Mouse (Mus musculus) monocyte, adult 5-6 weeks (primary cell): ENCODE results near the gene Tbca. TPM values are rescaled to one million over a fixed set of nuclear protein-coding genes. Genes with fewer than 3 reads are reported as not detected.

Experiments
- ATAC-seq: fragments of 153-309, 156-312 bp; replicated peaks from 2 replicates; pipeline ENCODE4 v1.8.0; 2017; ENCODE audit warnings: mild to moderate bottlenecking; ENCODE audit not compliant: low TSS enrichment, insufficient number of reproducible peaks, severe bottlenecking, poor library complexity, low FRiP score
- total RNA-seq: library from RNA; stranded (forward); fragments of 200-1000, 200-491, 200-594 nt; gene quantifications from 3 replicates; pipeline ENCODE4 v1.2.3, GENCODE M21; 2017

Tbca gene
- total RNA-seq, 1 experiment from 2014 or later: 181 TPM

GRCm38 (mm10) chr13:94875396-94875880 is 86.7 kb downstream of the Tbca start, which contains the start of gene Otp:
Gene Otp, plus strand, starts transcription at chr13:94875602.
- ATAC-seq: no peak

GRCm38 (mm10) chr13:94876286-94877210 is 87.8 kb downstream of the Tbca start:
- no peak for ATAC-seq

DNA sequence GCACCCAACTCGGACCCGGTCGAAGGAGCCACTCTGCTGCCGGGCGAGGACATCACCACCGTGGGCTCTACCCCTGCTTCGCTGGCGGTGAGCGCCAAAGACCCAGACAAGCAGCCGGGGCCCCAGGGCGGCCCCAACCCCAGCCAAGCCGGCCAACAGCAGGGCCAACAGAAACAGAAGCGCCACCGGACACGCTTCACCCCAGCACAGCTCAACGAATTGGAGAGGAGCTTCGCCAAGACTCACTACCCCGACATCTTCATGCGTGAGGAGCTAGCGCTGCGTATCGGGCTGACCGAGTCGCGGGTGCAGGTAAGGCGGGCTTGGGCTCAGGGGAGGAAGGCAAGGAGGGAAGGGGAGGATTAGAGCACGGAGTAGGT is 88.5 kb downstream of the Tbca start:
- no peak for ATAC-seq

GRCm38 (mm10) chr13:94877991-94878745 is 89.5 kb downstream of the Tbca start:
- ATAC-seq: no peak

GRCm38 (mm10) chr13:94881201-94881600 is 92.5 kb downstream of the Tbca start:
- ATAC-seq: no peak

DNA sequence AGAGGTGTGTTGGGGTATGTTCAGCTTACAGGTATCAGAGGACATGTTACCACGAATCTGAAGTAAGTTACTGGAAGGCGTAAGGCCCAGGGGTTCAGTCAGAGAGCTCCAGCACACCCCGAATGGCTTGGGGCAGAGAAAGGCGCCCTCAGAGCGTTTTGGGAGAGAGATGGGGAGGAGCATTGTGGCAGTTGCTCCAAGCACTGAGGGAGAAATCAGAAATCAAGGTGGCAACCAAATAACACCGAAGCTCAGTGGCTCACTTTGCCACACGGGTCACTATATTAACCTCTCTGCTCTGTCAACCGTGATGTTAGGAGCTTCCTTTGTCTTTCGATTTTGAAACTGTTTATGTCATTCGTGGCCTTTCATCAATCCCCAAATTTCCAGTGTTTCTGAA is 93.5 kb downstream of the Tbca start:
- ATAC-seq: no peak

- no peak for ATAC-seq
Observed at GRCm38 (mm10) chr13:94882711-94883145, 94.0 kb downstream of the Tbca start.

DNA sequence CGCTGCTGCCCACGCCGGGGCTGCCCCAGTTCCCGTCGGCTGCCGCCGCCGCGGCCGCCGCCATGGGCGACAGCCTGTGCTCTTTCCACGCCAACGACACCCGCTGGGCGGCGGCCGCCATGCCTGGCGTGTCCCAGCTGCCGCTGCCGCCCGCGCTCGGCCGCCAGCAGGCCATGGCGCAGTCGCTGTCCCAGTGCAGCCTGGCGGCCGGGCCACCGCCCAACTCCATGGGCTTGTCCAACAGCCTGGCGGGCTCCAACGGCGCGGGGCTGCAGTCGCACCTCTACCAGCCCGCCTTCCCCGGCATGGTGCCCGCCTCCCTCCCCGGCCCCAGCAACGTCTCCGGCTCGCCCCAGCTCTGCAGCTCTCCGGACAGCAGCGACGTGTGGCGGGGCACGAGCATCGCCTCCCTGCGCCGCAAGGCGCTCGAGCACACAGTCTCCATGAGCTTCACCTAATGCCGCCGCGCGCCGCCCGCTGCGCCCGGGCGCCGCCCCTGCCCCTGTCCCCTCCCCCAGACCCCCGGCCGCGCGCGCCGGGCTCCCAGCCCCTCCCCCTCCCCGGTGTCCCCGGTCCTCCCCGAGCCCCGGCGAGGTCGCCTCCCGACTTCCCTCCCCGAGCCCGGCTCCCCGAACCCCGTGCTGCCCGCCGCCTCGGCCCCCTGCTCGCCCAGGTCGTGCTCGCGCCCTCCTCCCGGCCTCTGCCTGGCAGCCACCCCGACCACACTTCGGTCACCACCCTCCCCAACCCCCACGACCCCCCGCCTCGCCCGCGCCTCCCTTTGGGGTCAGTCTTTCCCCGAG is 94.7 kb downstream of the Tbca start:
- no peak for ATAC-seq

GRCm38 (mm10) chr13:94883966-94884960 is 95.6 kb downstream of the Tbca start:
- ATAC-seq: no peak

GRCm38 (mm10) chr13:94885291-94886235 is 96.9 kb downstream of the Tbca start:
- ATAC-seq: no peak

Other genes starting within 250 kb of the Tbca start
- gene Otp, start 86.7 kb downstream of the Tbca start, total RNA-seq: not detected in 3 replicates
- gene Wdr41, start 187.4 kb downstream of the Tbca start, total RNA-seq: 19.1 to 23.9 TPM (median 19.6 TPM) in 3 replicates